Mouse (Mus musculus): ENCODE measurements around the gene Cutc.

GRCm38 (mm10) chr19:43723501-43723900 lies 29.3 kb upstream of the Cutc start:
- no peak for TF ChIP-seq POLR2A (IDR thresholded peaks at IDR 0.05; ENCODE audit: control insufficient read depth, low read depth, low read length)
- TF ChIP-seq CTCF (IDR thresholded peaks at IDR 0.05; ENCODE audit: control insufficient read depth, insufficient read depth, insufficient replicate concordance, low read depth, low read length) = no peak
